Mouse (Mus musculus) CH12.LX (cell line): Measurements from ENCODE around the gene Dnase1l3. TPM values are rescaled to one million over a fixed set of nuclear protein-coding genes. Genes with fewer than 3 reads are reported as not detected.
A peak's percentile ranks its signal among the peaks of the same experiment; 100 is the strongest.

Experiments
- DNase-seq: peaks from one replicate; pipeline ENCODE4 v3.0.0-alpha.2; 2013; ENCODE audit errors: extremely low read depth
- H3K27ac ChIP-seq: 2 replicates; pipeline ENCODE4 v1.5.1; 2012; ENCODE audit warnings: low read depth, mild to moderate bottlenecking, control low read depth, moderate library complexity; ENCODE audit not compliant: insufficient read depth
- H3K27me3 ChIP-seq: replicated peaks from 2 replicates; pipeline ENCODE3; 2012; ENCODE audit warnings: inconsistent platforms
- H3K36me3 ChIP-seq, 2 experiments: replicated peaks in 1 of 2; 2 replicates each; pipeline versions ENCODE3 to v1.6.1; 2012; ENCODE audit warnings: inconsistent platforms in 1 of 2, low read length in 1 of 2, mild to moderate bottlenecking in 1 of 2, mixed read lengths in 1 of 2, moderate library complexity in 1 of 2; ENCODE audit not compliant: control insufficient read depth in 1 of 2, insufficient read depth in 1 of 2
- H3K4me1 ChIP-seq, 2 experiments: 2 replicates each; pipeline ENCODE4 v1.6.1; 2012; ENCODE audit warnings: inconsistent platforms in 1 of 2, moderate library complexity in 1 of 2; ENCODE audit not compliant: insufficient read depth in 2 of 2, control insufficient read depth in 1 of 2
- H3K4me2 ChIP-seq: 2 replicates; pipeline ENCODE4 v1.6.1; 2012; ENCODE audit warnings: low read depth, mild to moderate bottlenecking, control low read depth; ENCODE audit not compliant: poor library complexity, insufficient read depth, severe bottlenecking
- H3K4me3 ChIP-seq, 3 experiments: fragments of 150-350 bp in 1 of 3; sonication (generic) in 1 of 3; replicated peaks in 1 of 3; 2 replicates each; pipeline versions ENCODE3 to v1.5.1; 2011 to 2012; ENCODE audit warnings: low read depth in 2 of 3, low read length in 2 of 3, mild to moderate bottlenecking in 2 of 3, moderate library complexity in 2 of 3, control low read depth in 1 of 3, improper control_type of control experiment in 1 of 3, inconsistent platforms in 1 of 3, mixed read lengths in 1 of 3; ENCODE audit not compliant: poor library complexity in 1 of 3
- H3K79me2 ChIP-seq: replicated peaks from 2 replicates; pipeline ENCODE4 v1.6.1; 2012; ENCODE audit warnings: mild to moderate bottlenecking, moderate library complexity; ENCODE audit not compliant: control insufficient read depth, poor library complexity, insufficient read depth, severe bottlenecking; ENCODE audit errors: extremely low read depth
- H3K9ac ChIP-seq: 2 replicates; pipeline ENCODE4 v1.6.1; 2012; ENCODE audit warnings: low read depth, mild to moderate bottlenecking, control low read depth, moderate library complexity; ENCODE audit not compliant: insufficient read depth
- H3K9me3 ChIP-seq: replicated peaks from 2 replicates; pipeline ENCODE3; 2012; ENCODE audit warnings: low read length, inconsistent platforms, mixed read lengths
- BHLHE40 ChIP-seq: IDR thresholded peaks from 2 replicates; pipeline ENCODE4 v1.6.1; 2011; ENCODE audit warnings: mild to moderate bottlenecking, low read depth, low read length, improper control_type of control experiment
- CHD1 ChIP-seq: IDR thresholded peaks from 2 replicates; pipeline ENCODE4 v1.6.1; 2012; ENCODE audit warnings: low read depth, low read length, improper control_type of control experiment, inconsistent platforms
- CTCF ChIP-seq, 2 experiments: IDR thresholded peaks in 1 of 2; conservative IDR thresholded peaks in 1 of 2; 2 replicates each; pipeline ENCODE4 v1.5.1; 2011 to 2012; ENCODE audit warnings: low read depth in 2 of 2, low read length in 2 of 2, improper control_type of control experiment in 1 of 2, inconsistent platforms in 1 of 2, mild to moderate bottlenecking in 1 of 2, moderate library complexity in 1 of 2
- E2F4 ChIP-seq: IDR thresholded peaks from 2 replicates; pipeline ENCODE4 v1.6.1; 2011; ENCODE audit warnings: low read depth, low read length, improper control_type of control experiment; ENCODE audit not compliant: insufficient replicate concordance
- ELF1 ChIP-seq: IDR thresholded peaks from 2 replicates; pipeline ENCODE4 v1.6.1; 2014; ENCODE audit warnings: low read depth, mild to moderate bottlenecking, inconsistent platforms, low read length, improper control_type of control experiment
- EP300 ChIP-seq: IDR thresholded peaks from 2 replicates; pipeline ENCODE4 v1.6.1; 2011; ENCODE audit warnings: low read length, improper control_type of control experiment
- ETS1 ChIP-seq: conservative IDR thresholded peaks from 2 replicates; pipeline ENCODE4 v1.6.1; 2012; ENCODE audit warnings: low read depth, mild to moderate bottlenecking, inconsistent platforms, low read length, improper control_type of control experiment, moderate library complexity
- HCFC1 ChIP-seq: IDR thresholded peaks from 2 replicates; pipeline ENCODE4 v1.6.1; 2012; ENCODE audit warnings: low read depth, mild to moderate bottlenecking, inconsistent platforms, low read length, improper control_type of control experiment
- MAFK ChIP-seq: IDR thresholded peaks from 2 replicates; pipeline ENCODE4 v1.6.1; 2011; ENCODE audit warnings: low read length, improper control_type of control experiment; ENCODE audit not compliant: insufficient replicate concordance
- NRF1 ChIP-seq: IDR thresholded peaks from 2 replicates; pipeline ENCODE4 v1.6.1; 2014; ENCODE audit warnings: low read depth, mild to moderate bottlenecking, inconsistent platforms, low read length, improper control_type of control experiment, moderate library complexity
- PAX5 ChIP-seq: IDR thresholded peaks from 2 replicates; pipeline ENCODE4 v1.6.1; 2012; ENCODE audit warnings: low read length, inconsistent platforms, mixed read lengths
- POLR2A ChIP-seq: IDR thresholded peaks from 2 replicates; pipeline ENCODE4 v1.6.1; 2011; ENCODE audit warnings: low read depth, mild to moderate bottlenecking, improper control_type of control experiment, low read length
- POLR2AphosphoS2 ChIP-seq: IDR thresholded peaks from 2 replicates; pipeline ENCODE4 v1.6.1; 2011; ENCODE audit warnings: low read depth, low read length, improper control_type of control experiment
- RCOR1 ChIP-seq: conservative IDR thresholded peaks from 2 replicates; pipeline ENCODE4 v1.6.1; 2012; ENCODE audit warnings: low read depth, mild to moderate bottlenecking, inconsistent platforms, low read length, improper control_type of control experiment
- SIN3A ChIP-seq: IDR thresholded peaks from 2 replicates; pipeline ENCODE4 v1.6.1; 2012; ENCODE audit warnings: low read length, improper control_type of control experiment, inconsistent platforms
- SMC3 ChIP-seq: IDR thresholded peaks from 2 replicates; pipeline ENCODE4 v1.6.1; 2011; ENCODE audit warnings: low read depth, low read length, improper control_type of control experiment
- TBP ChIP-seq: conservative IDR thresholded peaks from 2 replicates; pipeline ENCODE4 v1.6.1; 2011; ENCODE audit warnings: low read depth, low read length, improper control_type of control experiment
- UBTF ChIP-seq: IDR thresholded peaks from 2 replicates; pipeline ENCODE4 v1.6.1; 2012; ENCODE audit warnings: low read depth, mild to moderate bottlenecking, inconsistent platforms, low read length, improper control_type of control experiment, moderate library complexity
- USF1 ChIP-seq: IDR thresholded peaks from 2 replicates; pipeline ENCODE4 v1.6.1; 2014; ENCODE audit warnings: low read depth, mild to moderate bottlenecking, inconsistent platforms, low read length, improper control_type of control experiment
- ZMIZ1 ChIP-seq: IDR thresholded peaks from 2 replicates; pipeline ENCODE4 v1.6.1; 2012; ENCODE audit warnings: low read depth, mild to moderate bottlenecking, inconsistent platforms, low read length, improper control_type of control experiment
- ZNF384 ChIP-seq: IDR thresholded peaks from 2 replicates; pipeline ENCODE4 v1.6.1; 2012; ENCODE audit warnings: low read depth, low read length, improper control_type of control experiment, inconsistent platforms
- dilution Hi-C: fragments of 300-500 bp; cut with MboI; formaldehyde crosslinking; loops from 2 replicates; pipeline ENCODE4 v1.14.3; 2020; ENCODE audit warnings: low sequenced_read_pairs; ENCODE audit not compliant: extremely low pct_unique_long_range_greater_than_20kb, extremely low pct_ligation_motif_present
- in situ Hi-C: fragments of 300-500 bp; cut with MboI; formaldehyde crosslinking; loops from 3 replicates; pipeline ENCODE4 v1.14.3; 2019; ENCODE audit warnings: low sequenced_read_pairs, low pct_ligation_motif_present, low pct_unique_long_range_greater_than_20kb, mixed read lengths
- polyA plus RNA-seq: library from polyadenylated mRNA; unstranded; fragments of >175 nt; gene quantifications from 2 replicates; pipeline ENCODE4 v1.2.1, GENCODE M21; 2012; ENCODE audit warnings: low read depth; ENCODE audit not compliant: insufficient read length
- total RNA-seq, 2 experiments: library from RNA; depleted of rRNA; stranded (reverse); fragments of 300-350 nt in 1 of 2; fragments of >200 nt in 1 of 2; gene quantifications; 2 replicates each; pipeline ENCODE4 v1.2.3; 2012 to 2014

Dnase1l3 gene
- total and polyA plus RNA-seq, 3 experiments: 2.5 to 36.0 (median 2.9) TPM

DNA sequence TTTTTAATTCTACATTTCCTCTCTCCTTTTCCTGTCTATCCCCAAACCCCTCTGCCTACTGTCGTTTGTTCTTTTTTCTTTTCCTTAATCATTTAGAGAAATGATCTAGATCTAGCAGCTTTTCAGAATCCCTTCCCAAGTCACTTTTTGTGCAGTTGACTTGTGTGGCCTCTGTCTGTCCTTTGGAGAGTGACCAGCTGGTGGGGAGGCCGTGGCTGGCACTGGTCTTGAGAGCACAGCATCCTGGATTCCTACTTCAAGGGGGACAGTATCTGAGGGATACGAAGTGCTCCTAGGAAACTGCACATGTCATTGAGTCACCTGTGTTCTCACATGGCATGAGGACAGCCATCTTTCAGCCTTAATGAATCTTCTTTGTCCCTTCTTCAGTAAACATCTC, 45.8 kb upstream of the Dnase1l3 start:
- DNase-seq: no peak
- peaks cover 11 to 48% of the 10 kb centered on the region in 2 experiments for H3K36me3 ChIP-seq
- H3K4me1 ChIP-seq: peaks cover 16 to 52% of the 10 kb centered on the region in 2 experiments
- H3K9ac ChIP-seq: no peak overlapping the region; the same call in 1 of the 2 replicates
- no peaks in the 10 kb centered on the region for H3K9me3 ChIP-seq
- no peaks in the 10 kb centered on the region; the same call in 1 of the 2 replicates for H3K79me2 ChIP-seq
- peak overlapping the region in 1 of 3 experiments; percentile 11 for H3K4me3 ChIP-seq
- H3K27ac ChIP-seq: peak overlapping the region; percentile 90
- dilution Hi-C loops (no loop called here), in situ Hi-C loops (loop anchor here (5.0 kb wide), 1 partner anchor 38 kb away; the partner anchor contains the start of gene Abhd6)
- H3K4me2 ChIP-seq: peak overlapping the region; percentile 56; the same call in 1 of the 2 replicates
- H3K27me3 ChIP-seq: no peaks in the 10 kb centered on the region
- TF ChIP-seq SIN3A (no peak), EP300 (no peak), ETS1 (no peak), UBTF (no peak), ZNF384 (no peak), CTCF (conservative IDR thresholded peaks at IDR 0.05 in 1 of 2, IDR thresholded peaks at IDR 0.05 in 1 of 2; ENCODE audit: low read depth in 2 of 2, low read length in 2 of 2) (no peak), POLR2AphosphoS2 (no peak), TBP (no peak), NRF1 (no peak), SMC3 (no peak), ELF1 (no peak), POLR2A (no peak), USF1 (no peak), PAX5 (no peak), BHLHE40 (no peak), HCFC1 (no peak), MAFK (no peak), RCOR1 (no peak)

DNA sequence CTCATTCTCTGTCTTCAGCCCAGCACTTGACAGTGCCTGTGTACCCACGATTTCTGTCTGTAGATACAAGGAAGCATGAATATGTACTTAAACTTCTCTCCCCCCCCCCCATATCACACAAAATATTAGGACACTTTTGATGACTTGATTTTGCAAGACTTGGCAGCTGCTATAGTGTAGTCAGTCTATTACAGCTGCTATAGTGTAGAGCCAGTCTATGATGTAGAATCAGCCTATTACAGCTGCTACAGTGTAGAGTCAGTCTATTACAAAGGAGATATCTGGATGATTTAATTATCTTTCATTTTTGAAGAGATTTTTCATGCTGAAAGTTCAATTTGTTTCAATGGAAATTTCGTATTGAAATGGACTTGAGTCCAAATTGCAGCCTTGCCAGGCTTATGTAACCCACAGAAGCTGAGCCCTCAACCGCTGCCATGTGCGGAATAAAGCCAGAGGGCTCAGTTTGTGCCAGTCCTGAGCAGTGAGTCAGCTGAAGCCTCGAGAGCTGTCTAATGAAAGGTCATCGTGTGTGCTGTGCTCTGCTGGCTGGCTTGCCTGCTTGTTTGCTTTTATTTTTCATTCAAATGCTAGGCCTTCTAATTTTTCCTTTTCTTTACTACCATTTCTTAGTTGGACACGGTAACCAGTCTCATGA, 44.5 kb upstream of the Dnase1l3 start:
- Histone ChIP-seq H3K36me3 (peaks cover 11 to 49% of the 10 kb centered on the region in 2 experiments), H3K4me3 (no peak overlapping the region), H3K4me1 (peaks cover 16 to 40% of the 10 kb centered on the region in 2 experiments), H3K27me3 (no peaks in the 10 kb centered on the region), H3K27ac (no peak overlapping the region), H3K9me3 (no peaks in the 10 kb centered on the region), H3K4me2 (no peak overlapping the region), H3K9ac (no peak overlapping the region), H3K79me2 (no peaks in the 10 kb centered on the region; the same call in 1 of the 2 replicates)
- dilution Hi-C loops (no loop called here), in situ Hi-C loops (no loop called here)
- TF ChIP-seq ELF1: no peak
- no peak for TF ChIP-seq TBP
- no peak for TF ChIP-seq EP300
- TF ChIP-seq POLR2AphosphoS2: no peak
- no peak for TF ChIP-seq SMC3
- no peak for TF ChIP-seq ZMIZ1
- no peak for TF ChIP-seq CHD1
- TF ChIP-seq RCOR1: no peak
- no peak for TF ChIP-seq E2F4
- no peak for TF ChIP-seq PAX5
- no peak for DNase-seq
